Mouse (Mus musculus) olfactory bulb, adult 2 months (tissue): ENCODE measurements around the gene Osgin1. TPM values are rescaled to one million over a fixed set of nuclear protein-coding genes. Genes with fewer than 3 reads are reported as not detected.

Experiments
- H3K27ac ChIP-seq: fragments of 200-500 bp; 2 replicates; pipeline ENCODE4 v1.5.1; 2012; ENCODE audit warnings: low read depth, low read length; ENCODE audit not compliant: insufficient read depth
- H3K4me1 ChIP-seq: fragments of 200-500 bp; 2 replicates; pipeline ENCODE4 v1.6.1; 2012; ENCODE audit warnings: low read length; ENCODE audit not compliant: control insufficient read depth, insufficient read depth
- H3K4me3 ChIP-seq: fragments of 200-500 bp; 2 replicates; pipeline ENCODE4 v1.5.1; 2012; ENCODE audit warnings: mild to moderate bottlenecking, low read depth, low read length, moderate library complexity; ENCODE audit not compliant: insufficient read depth
- CTCF ChIP-seq: fragments of 200-500 bp; IDR thresholded peaks from 2 replicates; pipeline ENCODE4 v1.5.1; 2012; ENCODE audit warnings: low read depth, mild to moderate bottlenecking, low read length, moderate library complexity; ENCODE audit not compliant: insufficient read depth
- POLR2A ChIP-seq: fragments of 200-500 bp; IDR thresholded peaks from 2 replicates; pipeline ENCODE4 v1.6.1; 2012; ENCODE audit warnings: mild to moderate bottlenecking, low read depth, low read length, moderate library complexity; ENCODE audit not compliant: insufficient read depth
- WGBS: fragments of 180-500 bp; shearing (Covaris S2); methylation state at CpG from one replicate; pipeline ENCODE4 v1.1.7; 2018; 5-methylcytosine and 5-hydroxymethylcytosine counted together
- polyA plus RNA-seq: library from polyadenylated mRNA; stranded (reverse); fragments of >200 nt; gene quantifications from 2 replicates; pipeline ENCODE4 v1.2.4, GENCODE M21; 2012; ENCODE audit warnings: low replicate concordance; ENCODE audit not compliant: missing spikeins, insufficient read depth, insufficient read length

The Osgin1 gene
- polyA plus RNA-seq, 1 experiment = not detected

GRCm38 (mm10) chr8:119428350-119428740 is 5.6 kb upstream of the Osgin1 start:
- TF ChIP-seq CTCF = no peak
- no peak for TF ChIP-seq POLR2A
- H3K4me3 ChIP-seq = no peak overlapping the region
- WGBS = 83% methylated on average over 7 of the region's 7 CpGs
- peaks cover 24% of the 10 kb centered on the region for H3K4me1 ChIP-seq
- no peak overlapping the region for H3K27ac ChIP-seq

- Histone ChIP-seq H3K27ac (no peak overlapping the region), H3K4me1 (peaks cover 20% of the 10 kb centered on the region), H3K4me3 (no peak overlapping the region)
- TF ChIP-seq CTCF = no peak
- TF ChIP-seq POLR2A = no peak
- 85% methylated on average over 5 of the region's 5 CpGs for WGBS
These were observed 5.1 kb upstream of the Osgin1 start for GRCm38 (mm10) chr8:119428766-119429327.

- H3K27ac ChIP-seq = no peak overlapping the region
- 87% methylated on average over 3 of the region's 3 CpGs for WGBS
- H3K4me1 ChIP-seq = peaks cover 17% of the 10 kb centered on the region
- TF ChIP-seq CTCF (no peak), POLR2A (no peak)
- no peak overlapping the region for H3K4me3 ChIP-seq
These were observed 4.4 kb upstream of the Osgin1 start for GRCm38 (mm10) chr8:119429552-119429951.

GRCm38 (mm10) chr8:119430250-119430649 is 3.7 kb upstream of the Osgin1 start:
- H3K4me3 ChIP-seq = no peak overlapping the region
- peaks cover 12% of the 10 kb centered on the region; the same call in 1 of the 2 replicates for H3K4me1 ChIP-seq
- TF ChIP-seq POLR2A = no peak
- no peak for TF ChIP-seq CTCF
- H3K27ac ChIP-seq = no peak overlapping the region
- 88% methylated on average over 8 of the region's 8 CpGs for WGBS

- TF ChIP-seq CTCF (no peak), POLR2A (no peak)
- 89% methylated on average over 7 of the region's 7 CpGs for WGBS
- H3K27ac ChIP-seq = no peak overlapping the region
- H3K4me1 ChIP-seq = peaks cover 12% of the 10 kb centered on the region; the same call in 1 of the 2 replicates
- no peak overlapping the region for H3K4me3 ChIP-seq
These were observed 3.2 kb upstream of the Osgin1 start for GRCm38 (mm10) chr8:119430690-119431089.

- TF ChIP-seq POLR2A (no peak), CTCF (no peak)
- no peak overlapping the region for H3K27ac ChIP-seq
- peaks cover 11% of the 10 kb centered on the region; the same call in 1 of the 2 replicates for H3K4me1 ChIP-seq
- no peak overlapping the region for H3K4me3 ChIP-seq
- 72% methylated on average over 3 of the region's 3 CpGs for WGBS
These were observed 1.6 kb upstream of the Osgin1 start for GRCm38 (mm10) chr8:119432372-119432771.

- Histone ChIP-seq H3K27ac (no peak overlapping the region), H3K4me1 (peaks cover 4% of the 10 kb centered on the region; the same call in 1 of the 2 replicates), H3K4me3 (no peak overlapping the region)
- 78% methylated on average over 6 of the region's 6 CpGs for WGBS
- TF ChIP-seq CTCF (no peak), POLR2A (no peak)
These were observed 645 bp downstream of the Osgin1 start for GRCm38 (mm10) chr8:119434569-119434968.

GRCm38 (mm10) chr8:119435527-119435926 is 1.6 kb downstream of the Osgin1 start:
- H3K27ac ChIP-seq = no peak overlapping the region
- TF ChIP-seq CTCF = no peak
- TF ChIP-seq POLR2A = no peak
- WGBS = 78% methylated on average over 7 of the region's 7 CpGs
- H3K4me3 ChIP-seq = no peak overlapping the region
- H3K4me1 ChIP-seq = peaks cover 12% of the 10 kb centered on the region

- no peak overlapping the region for H3K4me3 ChIP-seq
- TF ChIP-seq CTCF = no peak
- no peak for TF ChIP-seq POLR2A
- WGBS = 86% methylated on average over 10 of the region's 10 CpGs
- H3K4me1 ChIP-seq = peaks cover 20% of the 10 kb centered on the region
- no peak overlapping the region for H3K27ac ChIP-seq
These were observed 2.4 kb downstream of the Osgin1 start for GRCm38 (mm10) chr8:119436331-119436730.
